Mouse (Mus musculus): ENCODE results near the gene Ripor2. TPM values are rescaled to one million over a fixed set of nuclear protein-coding genes. Genes with fewer than 3 reads are reported as not detected.

Gene Ripor2
- polyA plus RNA-seq, 1 experiment from 2014 or later = 0.70 TPM

DNA sequence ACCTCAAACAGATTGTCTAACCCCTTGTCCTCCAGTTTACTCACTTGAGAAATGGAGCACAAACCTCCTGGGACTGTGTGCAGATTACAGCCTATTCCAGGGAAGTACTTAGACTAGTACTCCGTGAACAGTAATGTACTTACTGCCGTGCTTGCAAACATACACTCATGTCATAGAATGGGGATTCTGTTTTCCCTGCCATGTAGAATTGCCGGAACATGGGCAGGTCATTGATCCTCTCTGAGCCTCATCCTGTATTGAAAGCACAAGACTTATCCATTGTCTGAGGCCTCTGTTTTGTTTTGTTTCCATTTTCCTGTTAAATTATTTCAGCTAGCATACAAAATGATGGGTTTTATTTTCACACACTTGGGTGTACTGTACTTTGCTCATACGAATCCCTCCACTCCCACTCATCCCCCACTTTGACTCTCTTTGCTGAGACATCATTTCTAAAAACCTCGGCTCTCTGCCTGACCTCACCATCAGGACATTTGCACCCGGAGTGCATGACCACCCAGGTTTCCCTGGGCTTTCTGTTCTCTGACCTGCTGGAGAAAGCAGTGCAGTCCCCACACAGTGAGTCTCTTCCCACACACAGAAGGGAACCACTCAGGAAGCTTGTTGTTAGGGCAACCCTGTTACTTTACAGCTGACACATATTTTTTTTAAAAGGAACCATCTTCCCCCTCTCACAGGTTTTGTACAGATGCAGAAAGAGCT lies 35.2 kb downstream of the Ripor2 start:
- no peak for ATAC-seq
- Histone ChIP-seq H3K4me2 (replicated peaks; ENCODE audit: low read depth) (no peak overlapping the region), H3K27ac (ENCODE audit: low read depth, low read length) (no peak overlapping the region), H3K9ac (ENCODE audit: low read depth, low read length) (no peak overlapping the region), H3K9me3 (ENCODE audit: control insufficient read depth) (no peaks in the 10 kb centered on the region), H3K4me1 (replicated peaks; ENCODE audit: control insufficient read depth, insufficient read depth, low read length) (no peaks in the 10 kb centered on the region), H3K36me3 (ENCODE audit: control insufficient read depth, insufficient read depth) (no peaks in the 10 kb centered on the region), H3K27me3 (replicated peaks; ENCODE audit: control insufficient read depth, insufficient read depth, low read length) (no peaks in the 10 kb centered on the region), H3K4me3 (ENCODE audit: low read depth, low read length) (no peak overlapping the region)
- WGBS = 60% methylated on average over 6 of the region's 6 CpGs
- no peak for TF ChIP-seq CTCF (IDR thresholded peaks at IDR 0.05; ENCODE audit: low read depth)

DNA sequence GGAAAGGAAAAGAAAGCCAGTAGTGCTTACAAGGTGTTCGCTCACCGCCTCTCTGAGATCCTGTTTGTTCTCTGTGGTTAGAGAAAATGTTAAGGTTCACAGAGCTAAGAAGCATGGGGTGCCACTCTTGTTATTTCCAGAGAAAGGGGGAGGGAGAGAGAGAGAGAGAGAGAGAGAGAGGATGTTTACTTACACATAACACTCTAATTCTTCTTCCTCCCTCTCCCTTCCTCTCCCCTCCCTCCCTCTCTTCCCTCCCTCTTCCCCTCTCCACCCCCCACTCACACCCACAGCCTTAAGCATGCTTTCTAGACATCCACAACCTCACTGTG lies 35.8 kb downstream of the Ripor2 start:
- Histone ChIP-seq H3K4me3 (ENCODE audit: low read depth, low read length) (no peak overlapping the region), H3K9ac (ENCODE audit: low read depth, low read length) (no peak overlapping the region), H3K27me3 (replicated peaks; ENCODE audit: control insufficient read depth, insufficient read depth, low read length) (no peaks in the 10 kb centered on the region), H3K36me3 (ENCODE audit: control insufficient read depth, insufficient read depth) (no peaks in the 10 kb centered on the region), H3K4me2 (replicated peaks; ENCODE audit: low read depth) (no peak overlapping the region), H3K4me1 (replicated peaks; ENCODE audit: control insufficient read depth, insufficient read depth, low read length) (no peaks in the 10 kb centered on the region), H3K27ac (ENCODE audit: low read depth, low read length) (no peak overlapping the region), H3K9me3 (ENCODE audit: control insufficient read depth) (no peaks in the 10 kb centered on the region)
- WGBS = 68% methylated on average over 2 of the region's 2 CpGs
- TF ChIP-seq CTCF (IDR thresholded peaks at IDR 0.05; ENCODE audit: low read depth) = no peak
- ATAC-seq = no peak

DNA sequence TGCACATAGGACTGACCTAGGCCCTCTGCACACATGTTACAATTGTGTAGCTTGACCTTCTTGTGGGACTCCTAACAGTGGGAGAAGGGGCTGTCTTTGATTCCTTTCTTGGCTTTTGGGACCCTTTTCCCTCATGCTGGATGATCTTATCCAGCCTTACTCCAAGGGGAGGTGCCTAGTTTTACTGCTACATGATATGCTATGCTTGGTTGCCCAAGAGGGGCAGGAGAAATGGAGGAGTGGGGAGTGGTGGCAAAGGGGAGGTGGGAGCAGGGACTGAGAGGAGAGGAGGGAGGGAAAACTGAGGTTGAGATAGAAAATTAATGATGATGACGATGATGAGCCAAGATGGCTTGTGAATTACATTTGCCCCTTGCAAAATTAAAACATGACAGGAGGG lies 37.7 kb downstream of the Ripor2 start:
- no peak overlapping the region for H3K9ac ChIP-seq (ENCODE audit: low read depth, low read length)
- no peaks in the 10 kb centered on the region for H3K36me3 ChIP-seq (ENCODE audit: control insufficient read depth, insufficient read depth)
- TF ChIP-seq CTCF (IDR thresholded peaks at IDR 0.05; ENCODE audit: low read depth) = no peak
- H3K4me2 ChIP-seq (replicated peaks; ENCODE audit: low read depth) = no peak overlapping the region
- H3K4me3 ChIP-seq (ENCODE audit: low read depth, low read length) = no peak overlapping the region
- no peaks in the 10 kb centered on the region for H3K27me3 ChIP-seq (replicated peaks; ENCODE audit: control insufficient read depth, insufficient read depth, low read length)
- 94% methylated on average over 1 of the region's 1 CpGs for WGBS
- no peak for ATAC-seq
- H3K4me1 ChIP-seq (replicated peaks; ENCODE audit: control insufficient read depth, insufficient read depth, low read length) = no peaks in the 10 kb centered on the region
- H3K9me3 ChIP-seq (ENCODE audit: control insufficient read depth) = no peaks in the 10 kb centered on the region
- H3K27ac ChIP-seq (ENCODE audit: low read depth, low read length) = no peak overlapping the region

DNA sequence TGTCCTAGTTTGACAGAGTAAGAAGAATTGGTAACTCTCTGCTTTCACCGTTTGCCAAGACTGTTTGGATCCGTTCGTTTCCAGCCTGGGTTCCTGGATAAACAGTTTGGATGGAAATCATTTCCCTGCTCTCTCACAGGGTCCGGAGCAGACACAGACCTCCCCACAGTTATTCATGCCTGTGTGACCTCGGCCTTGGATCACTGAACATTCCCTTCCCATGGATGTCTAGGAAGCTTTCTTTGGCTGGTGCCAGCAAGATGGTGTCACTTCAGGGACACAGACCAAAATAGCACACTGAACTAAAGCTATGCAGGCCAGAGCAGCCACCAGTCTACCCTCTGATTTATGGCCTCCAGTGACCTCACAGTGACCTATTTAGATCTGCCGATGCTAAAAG lies 38.5 kb downstream of the Ripor2 start:
- no peak for TF ChIP-seq CTCF (IDR thresholded peaks at IDR 0.05; ENCODE audit: low read depth)
- no peak overlapping the region for H3K9ac ChIP-seq (ENCODE audit: low read depth, low read length)
- H3K9me3 ChIP-seq (ENCODE audit: control insufficient read depth) = no peaks in the 10 kb centered on the region
- no peak overlapping the region for H3K4me2 ChIP-seq (replicated peaks; ENCODE audit: low read depth)
- H3K36me3 ChIP-seq (ENCODE audit: control insufficient read depth, insufficient read depth) = no peaks in the 10 kb centered on the region
- no peak overlapping the region for H3K27ac ChIP-seq (ENCODE audit: low read depth, low read length)
- no peaks in the 10 kb centered on the region for H3K4me1 ChIP-seq (replicated peaks; ENCODE audit: control insufficient read depth, insufficient read depth, low read length)
- peak; percentile 22; the same call in 1 of the 2 replicates for ATAC-seq
- WGBS = 21% methylated on average over 6 of the region's 6 CpGs
- no peak overlapping the region for H3K4me3 ChIP-seq (ENCODE audit: low read depth, low read length)
- H3K27me3 ChIP-seq (replicated peaks; ENCODE audit: control insufficient read depth, insufficient read depth, low read length) = no peaks in the 10 kb centered on the region

DNA sequence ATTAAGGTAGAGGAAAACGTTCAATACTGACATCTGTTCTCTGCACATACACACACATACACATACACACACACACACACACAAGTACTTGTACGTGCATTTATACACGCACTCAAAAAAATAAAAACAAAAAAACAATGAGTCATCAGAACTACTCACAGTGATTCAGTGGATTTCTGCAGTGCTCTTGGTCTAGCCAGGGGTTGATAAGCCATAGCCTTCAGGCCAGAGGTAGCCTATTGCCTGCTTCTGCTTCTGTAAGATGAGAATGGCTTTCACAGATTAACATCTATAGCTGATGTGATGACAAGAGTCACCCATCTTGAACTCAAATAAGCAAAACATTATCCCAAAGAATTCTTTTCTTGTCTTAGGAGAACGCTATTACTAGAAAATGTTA lies 41.6 kb downstream of the Ripor2 start:
- Histone ChIP-seq H3K9ac (ENCODE audit: low read depth, low read length) (no peak overlapping the region), H3K4me3 (ENCODE audit: low read depth, low read length) (no peak overlapping the region), H3K36me3 (ENCODE audit: control insufficient read depth, insufficient read depth) (no peaks in the 10 kb centered on the region), H3K27me3 (replicated peaks; ENCODE audit: control insufficient read depth, insufficient read depth, low read length) (no peaks in the 10 kb centered on the region), H3K9me3 (ENCODE audit: control insufficient read depth) (no peaks in the 10 kb centered on the region), H3K4me1 (replicated peaks; ENCODE audit: control insufficient read depth, insufficient read depth, low read length) (no peaks in the 10 kb centered on the region), H3K27ac (ENCODE audit: low read depth, low read length) (no peak overlapping the region), H3K4me2 (replicated peaks; ENCODE audit: low read depth) (no peak overlapping the region)
- no peak for TF ChIP-seq CTCF (IDR thresholded peaks at IDR 0.05; ENCODE audit: low read depth)
- WGBS = 75% methylated on average over 4 of the region's 4 CpGs
- ATAC-seq = no peak

DNA sequence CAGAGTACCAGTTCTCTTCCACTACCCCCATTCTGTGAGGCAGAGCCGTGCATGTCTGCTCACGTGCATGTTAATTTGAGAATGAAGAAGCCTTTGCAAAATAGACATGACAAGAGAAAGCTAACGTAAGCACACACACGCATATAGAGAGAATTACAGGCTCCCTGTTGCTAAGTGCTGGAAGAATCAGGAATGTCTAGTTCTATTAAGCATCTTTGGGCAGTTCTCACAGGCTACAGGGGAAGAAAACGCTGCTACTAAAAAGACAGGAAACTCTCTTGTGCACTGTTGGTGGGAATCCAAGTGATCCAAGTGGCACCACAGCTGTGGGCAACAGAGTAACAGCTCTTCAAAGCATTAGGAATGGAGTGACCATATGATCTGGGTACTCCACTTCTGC lies 43.1 kb downstream of the Ripor2 start:
- 69% methylated on average over 5 of the region's 5 CpGs for WGBS
- H3K4me2 ChIP-seq (replicated peaks; ENCODE audit: low read depth) = no peak overlapping the region
- H3K36me3 ChIP-seq (ENCODE audit: control insufficient read depth, insufficient read depth) = no peaks in the 10 kb centered on the region
- no peaks in the 10 kb centered on the region for H3K9me3 ChIP-seq (ENCODE audit: control insufficient read depth)
- H3K27me3 ChIP-seq (replicated peaks; ENCODE audit: control insufficient read depth, insufficient read depth, low read length) = no peaks in the 10 kb centered on the region
- no peak for ATAC-seq
- TF ChIP-seq CTCF (IDR thresholded peaks at IDR 0.05; ENCODE audit: low read depth) = no peak
- H3K4me3 ChIP-seq (ENCODE audit: low read depth, low read length) = no peak overlapping the region
- H3K4me1 ChIP-seq (replicated peaks; ENCODE audit: control insufficient read depth, insufficient read depth, low read length) = no peaks in the 10 kb centered on the region
- H3K9ac ChIP-seq (ENCODE audit: low read depth, low read length) = no peak overlapping the region
- H3K27ac ChIP-seq (ENCODE audit: low read depth, low read length) = no peak overlapping the region

Measured in intestine, postnatal 0 days (tissue).